8 mouse cellular contexts compared by ENCODE assay signal in the genomic region with DNA sequence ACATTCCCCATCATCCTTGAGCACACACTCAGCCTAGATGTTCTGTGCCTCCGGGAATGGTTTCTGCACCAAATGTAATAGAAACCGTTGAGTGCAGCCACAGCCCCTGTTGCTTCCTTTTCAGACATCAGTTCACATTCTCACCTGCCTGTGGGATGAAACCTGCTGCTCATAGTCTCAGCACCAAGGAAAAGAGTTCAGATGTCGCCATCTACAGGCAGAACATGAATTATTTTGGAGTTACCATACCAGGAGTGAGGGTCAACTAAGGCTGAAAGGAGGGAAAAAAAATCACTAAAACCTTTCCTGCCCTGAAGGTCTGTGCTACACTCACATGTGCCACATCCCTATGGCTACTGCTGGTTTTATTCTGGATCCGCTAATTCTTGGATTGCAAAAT.
A peak's percentile ranks its signal among the peaks of the same experiment; 100 is the strongest.
DNase-seq lines count a peak whose midpoint lies in the region.

No protein-coding gene starts in this region.

- intact Hi-C loops in left cerebral cortex, postnatal 25 days (cut with DNase I), result loop anchor here (2.0 to 10.0 kb wide), 5 partner anchors 448 to 1458 kb away; no protein-coding TSS in a partner anchor

- peak; percentile 9 to 28 for DNase-seq in left cerebral cortex, postnatal 25 days (ENCODE audit: low spot score in 2 of 2)
- DNase-seq in left cerebral cortex, adult 9 months (ENCODE audit: low spot score in 2 of 2), result no peak
- DNase-seq in NIH3T3 (ENCODE audit: low read depth), result peak; percentile 54
- peak; percentile 25 for DNase-seq in embryo, embryonic 9.5 days (ENCODE audit: extremely low spot score)
- peak; percentile 45 for DNase-seq in mesoderm, embryonic 11.5 days (ENCODE audit: low read depth, low spot score)
- DNase-seq in B cell, adult 2 months, result no peak
- no peak for DNase-seq in urinary bladder, adult 18-20 months (ENCODE audit: low spot score in 2 of 2)
- no peak for DNase-seq in thymus, adult 18-20 months

Comparison
In these comparisons a context has a peak if more than half of its experiments do, and no peak if none do; other contexts are left out.
1. DNase-seq: peak in left cerebral cortex, postnatal 25 days (2 of 2), NIH3T3 (single experiment), embryo, embryonic 9.5 days (single experiment) and mesoderm, embryonic 11.5 days (single experiment); none in left cerebral cortex, adult 9 months (0 of 2), B cell, adult 2 months (0 of 2), urinary bladder, adult 18-20 months (0 of 2) and thymus, adult 18-20 months (0 of 2).